Mouse (Mus musculus) right cerebral cortex, postnatal 10 days (tissue): ENCODE results near the gene Spata25.
"Not testable (repeated sequence)": the region's sequence is repeated elsewhere in the genome, so short reads cannot be mapped to it uniquely, and the experiment has no call there.

Experiments
- DNase-seq, 2 experiments: peaks; one replicate each; pipeline ENCODE4 v3.0.0; 2021; ENCODE audit warnings: low spot score in 2 of 2

The Spata25 gene

DNA sequence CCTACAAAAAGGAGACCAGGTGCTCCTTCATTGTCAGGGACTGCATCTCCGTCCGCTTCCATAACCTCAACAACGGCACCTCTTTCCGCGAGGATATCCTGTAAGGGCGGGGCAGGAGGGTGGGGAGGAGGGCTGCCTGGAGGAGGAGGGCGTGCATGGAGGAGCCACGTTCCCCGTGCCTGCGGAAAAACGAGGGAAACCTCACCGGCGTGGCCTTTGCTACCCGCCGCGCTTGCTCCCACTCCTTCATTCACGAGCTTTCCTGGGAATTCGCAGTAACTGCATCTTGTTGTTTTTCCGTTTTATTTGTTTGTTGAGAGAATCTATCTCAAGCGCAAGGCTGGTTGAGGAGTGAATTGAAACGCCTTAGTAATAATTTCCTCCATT, 23.0 kb downstream of the Spata25 start:
- no peak for DNase-seq

DNA sequence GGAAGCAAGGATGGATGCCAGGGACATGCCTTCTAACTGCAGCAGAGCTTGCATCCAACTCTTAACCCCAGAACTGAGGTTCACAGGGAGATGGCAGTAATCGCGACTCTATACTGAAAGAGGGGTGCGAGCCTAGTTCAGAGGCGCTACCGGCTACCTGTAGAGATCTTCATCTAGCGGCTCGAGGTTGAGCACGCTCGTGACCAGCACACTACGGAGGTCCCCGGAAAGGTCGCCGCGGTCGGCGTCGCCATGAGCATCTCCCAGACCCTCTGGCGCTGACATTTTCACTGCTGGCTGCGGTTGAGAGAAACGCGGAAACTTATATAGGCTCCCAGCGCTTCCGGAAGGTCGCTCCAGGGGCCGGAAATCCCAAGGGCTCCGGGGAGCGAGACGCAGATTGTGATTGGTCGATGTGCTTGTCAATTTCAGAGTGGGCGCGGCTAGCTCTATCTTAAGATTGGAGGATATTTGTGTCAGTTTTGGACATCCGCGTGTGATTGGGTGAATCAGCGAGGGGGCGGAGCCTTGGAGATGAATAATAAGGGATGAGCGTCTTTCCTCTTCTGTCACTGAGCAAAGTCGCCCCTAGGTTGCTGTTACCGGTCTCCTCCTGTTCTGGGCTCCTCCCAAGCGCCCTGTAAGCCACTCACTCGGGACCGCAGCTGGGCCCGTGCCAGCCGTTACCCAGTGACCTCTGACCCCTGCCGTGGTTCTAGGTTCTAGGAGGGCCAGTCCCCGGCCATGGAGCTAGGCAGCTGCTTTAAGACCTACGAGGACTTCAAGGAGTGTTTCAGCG, 23.6 kb downstream of the Spata25 start, which contains the start of the genes Acot8 and Zswim3:
Gene Acot8, minus strand, starts transcription at position 350 of the 799 bp plus-strand sequence.
Gene Zswim3, plus strand, starts transcription at position 566 of the 799 bp plus-strand sequence.
- DNase-seq = peak; percentile 99

DNA sequence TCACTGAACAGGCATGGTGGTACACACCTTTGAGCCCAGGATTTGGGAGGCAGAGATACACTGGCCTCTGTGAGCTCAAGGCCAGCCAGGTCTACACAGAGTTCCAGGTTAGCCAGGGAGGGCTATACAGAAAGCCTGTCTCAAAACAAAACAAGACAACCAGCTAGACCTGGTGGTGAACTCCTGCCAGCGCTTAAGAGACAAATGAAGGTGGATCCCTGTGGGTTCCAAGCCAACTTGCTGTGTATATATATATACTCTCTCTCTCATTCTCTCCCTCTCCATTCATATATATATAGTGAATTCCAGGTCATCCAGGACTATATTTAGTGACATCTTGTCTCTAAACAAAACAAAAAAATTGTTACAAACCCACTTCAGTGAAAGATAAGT, 24.4 kb downstream of the Spata25 start:
- DNase-seq = no peak

DNA sequence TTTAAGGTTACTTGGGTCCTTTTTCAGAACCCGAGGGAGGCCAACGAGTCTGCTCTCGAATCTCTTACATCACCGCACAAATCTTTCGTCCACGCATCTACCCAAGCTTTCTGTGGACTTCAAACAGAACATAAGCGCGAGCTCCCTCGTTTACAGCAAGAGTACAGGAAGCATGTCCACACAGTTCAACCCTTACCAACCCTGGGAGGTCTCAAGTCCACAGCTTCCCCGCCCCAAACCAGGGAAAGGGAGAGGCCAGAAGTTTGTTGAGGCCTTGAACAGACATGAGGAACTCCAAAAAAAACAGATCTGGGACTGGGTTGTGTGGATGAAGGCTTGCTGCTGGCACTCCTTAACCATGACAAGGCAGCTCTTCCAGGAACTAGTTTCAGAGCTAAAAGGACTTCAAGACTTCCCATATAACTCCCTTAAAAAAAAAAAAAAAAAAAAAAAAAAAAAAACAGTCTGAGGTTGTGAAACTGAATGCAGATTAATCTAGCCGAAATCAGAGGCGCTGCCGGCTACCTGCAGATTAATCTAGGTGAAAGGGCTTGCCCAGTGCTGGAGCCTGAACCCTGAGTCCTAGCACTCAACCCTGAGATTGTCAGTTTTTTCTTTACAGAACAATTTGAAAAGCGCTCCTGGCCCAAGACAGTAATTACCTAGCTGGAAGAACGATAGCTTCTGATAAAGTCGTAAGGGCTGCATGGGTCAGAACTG, 25.0 kb downstream of the Spata25 start:
- no peak for DNase-seq

DNA sequence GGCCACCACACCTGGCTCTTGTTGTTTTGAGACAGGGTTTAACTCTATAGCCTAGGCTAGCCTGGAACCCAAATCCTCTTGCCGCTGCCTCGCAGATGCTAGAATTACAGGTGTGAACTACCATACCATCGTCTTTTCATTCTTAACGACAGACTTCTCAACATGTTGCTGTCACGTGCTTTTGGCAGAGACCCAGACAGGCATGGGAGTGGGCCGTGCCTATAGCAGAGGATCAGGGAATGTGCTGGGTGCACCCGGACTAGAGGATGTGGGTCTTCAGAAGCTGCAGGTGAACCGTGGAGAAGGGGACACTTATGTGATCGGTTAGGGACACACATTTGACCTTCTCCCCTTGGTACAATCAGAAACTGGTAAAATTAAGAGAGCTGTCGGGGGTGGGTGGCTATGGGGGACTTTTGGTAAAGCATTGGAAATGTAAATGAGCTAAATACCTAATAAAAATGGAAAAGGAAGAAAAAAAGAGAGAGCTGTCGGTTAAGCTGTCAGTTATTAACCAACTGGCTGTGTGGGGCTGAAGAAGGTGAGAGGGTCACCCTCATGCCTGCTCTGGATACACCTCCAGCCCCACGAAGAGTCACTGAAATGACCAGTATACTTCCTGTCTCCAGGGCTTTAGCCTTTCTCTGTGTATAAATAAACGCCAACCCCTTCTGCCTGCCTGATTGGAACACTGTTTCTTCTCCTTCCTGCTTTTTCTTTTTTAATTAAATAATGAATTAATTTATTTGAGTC, 27.9 kb downstream of the Spata25 start:
- no peak for DNase-seq

DNA sequence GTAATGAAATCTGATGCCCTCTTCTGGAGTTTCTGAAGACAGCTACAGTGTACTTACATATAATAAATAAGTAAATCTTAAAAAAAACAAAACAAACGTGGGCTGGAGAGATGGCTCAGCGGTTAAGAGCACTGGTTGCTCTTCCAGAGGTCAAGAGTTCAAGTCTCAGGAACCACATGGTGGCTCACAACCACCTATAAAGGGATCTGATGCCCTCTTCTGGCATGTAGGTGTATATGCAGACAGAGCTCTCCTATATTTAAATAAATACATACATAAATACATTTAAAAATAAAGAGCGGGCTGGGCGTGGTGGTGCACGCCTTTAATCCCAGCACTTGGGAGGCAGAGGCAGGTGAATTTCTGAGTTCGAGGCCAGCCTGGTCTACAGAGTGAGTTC, 29.8 kb downstream of the Spata25 start:
- not testable (repeated sequence) for DNase-seq

DNA sequence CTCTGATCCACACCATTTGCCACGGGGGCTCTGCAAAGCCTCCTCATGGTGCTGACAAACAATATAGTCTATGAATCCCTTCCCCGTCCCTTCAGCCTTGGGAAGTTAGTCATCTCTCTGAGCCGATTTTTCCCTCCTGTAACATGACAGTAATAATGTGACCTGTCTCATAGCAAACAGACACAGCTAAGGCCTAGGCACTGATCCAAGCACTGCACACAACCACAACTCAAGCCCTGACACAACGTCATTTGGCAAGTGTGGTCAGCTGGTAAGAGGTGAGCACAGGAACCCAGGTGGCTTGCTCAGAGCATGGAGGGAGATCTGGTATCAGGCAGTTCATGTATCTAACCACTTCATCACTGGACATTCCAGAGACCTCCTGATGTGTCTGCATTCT, 32.5 kb downstream of the Spata25 start:
- no peak for DNase-seq

DNA sequence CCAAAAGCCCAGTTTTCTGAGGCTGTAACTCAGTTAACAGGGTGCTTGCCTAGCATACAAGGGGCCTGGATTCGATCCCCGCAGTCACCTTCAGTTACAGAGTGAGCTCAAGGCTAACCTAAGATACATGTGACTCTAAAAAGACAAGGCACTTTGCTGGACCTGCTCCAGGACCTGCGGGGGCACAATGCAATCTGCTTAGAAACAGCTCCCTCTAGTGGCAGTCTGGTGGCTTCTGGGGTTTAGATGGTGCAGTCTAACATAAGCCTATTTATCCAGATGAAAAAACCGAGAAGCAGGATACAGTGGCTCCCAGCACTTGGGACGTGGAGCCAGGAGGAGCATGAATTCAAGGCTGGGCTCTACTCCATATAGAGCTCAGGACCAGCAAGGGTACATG, 34.0 kb downstream of the Spata25 start:
- peak; percentile 89 to 90 for DNase-seq

DNA sequence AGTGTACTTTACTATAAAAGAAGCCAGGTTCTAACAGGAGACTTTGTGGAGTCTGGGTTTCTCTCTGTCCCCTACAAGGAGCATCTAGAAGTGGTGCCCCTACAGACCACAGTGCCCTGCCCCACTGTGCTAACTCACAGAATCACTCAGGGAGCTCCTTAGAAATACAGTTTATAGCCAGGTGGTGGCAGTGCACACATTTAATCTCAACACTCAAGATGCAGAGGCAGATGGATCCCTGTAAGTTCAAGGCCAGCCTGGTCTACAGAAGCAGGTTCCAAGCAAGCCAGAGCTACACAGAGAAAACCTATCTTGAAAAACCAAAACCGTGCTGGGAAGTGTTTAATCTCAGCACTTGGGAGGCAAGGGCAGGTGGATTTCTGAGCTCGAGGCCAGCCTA, 34.6 kb downstream of the Spata25 start:
- DNase-seq = no peak

DNA sequence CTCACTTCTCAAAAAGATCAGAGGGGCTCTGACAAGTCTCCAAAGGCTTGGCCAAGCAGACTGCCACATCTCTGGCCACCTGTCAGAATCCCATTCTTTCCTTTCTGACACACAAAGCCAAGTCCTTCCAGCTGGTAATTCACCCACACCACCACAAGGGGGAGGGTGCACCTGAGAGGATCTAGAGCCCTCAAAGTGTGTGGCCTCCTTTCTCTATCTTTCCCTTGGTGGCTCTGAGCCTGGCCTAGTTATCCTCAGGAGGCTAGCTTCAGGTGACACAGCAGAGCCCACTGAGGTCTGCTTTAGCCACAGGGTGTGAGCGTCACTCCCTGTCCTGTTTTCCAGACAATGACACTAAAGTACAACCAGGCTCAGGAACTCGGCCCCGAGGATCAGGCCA, 35.1 kb downstream of the Spata25 start:
- peak; percentile 47 to 60 for DNase-seq

DNA sequence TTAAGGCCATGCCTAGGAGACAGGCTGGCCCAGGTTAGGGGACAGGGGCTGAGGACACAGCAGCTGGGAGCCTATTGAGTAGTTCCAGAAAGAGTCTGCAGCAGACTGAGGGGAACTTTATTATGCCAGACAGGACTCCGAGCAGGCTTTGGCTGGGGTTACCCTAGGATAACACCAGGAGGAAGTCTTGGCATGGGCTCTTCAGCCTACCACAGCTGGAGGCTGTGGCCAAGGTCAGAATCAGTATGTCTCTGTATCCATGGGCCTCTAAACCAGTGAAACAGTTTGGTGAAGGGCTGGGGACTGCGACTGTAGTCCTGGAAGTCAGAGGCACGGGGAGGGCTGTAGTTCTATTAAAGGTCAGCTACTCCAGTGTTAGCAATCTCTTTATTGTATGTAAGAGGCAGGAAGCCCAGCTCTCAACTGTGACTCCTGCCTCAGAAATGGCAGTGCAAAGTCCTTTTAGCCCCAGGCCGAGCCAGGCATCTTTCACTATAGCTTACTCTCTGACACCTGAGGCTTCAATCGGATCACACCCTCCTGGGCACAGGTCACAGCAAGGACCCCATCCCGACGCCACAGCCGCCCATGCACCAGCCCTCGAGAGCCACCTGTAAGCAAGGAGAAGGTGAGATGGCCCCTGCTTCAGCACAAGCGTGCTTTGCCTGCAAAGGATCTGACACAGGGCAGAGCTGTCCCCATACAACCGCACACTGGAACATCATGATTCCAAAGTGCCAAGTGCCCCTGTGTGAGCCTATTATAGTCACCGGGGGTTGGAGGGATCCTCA, 35.7 kb downstream of the Spata25 start:
- DNase-seq = no peak

DNA sequence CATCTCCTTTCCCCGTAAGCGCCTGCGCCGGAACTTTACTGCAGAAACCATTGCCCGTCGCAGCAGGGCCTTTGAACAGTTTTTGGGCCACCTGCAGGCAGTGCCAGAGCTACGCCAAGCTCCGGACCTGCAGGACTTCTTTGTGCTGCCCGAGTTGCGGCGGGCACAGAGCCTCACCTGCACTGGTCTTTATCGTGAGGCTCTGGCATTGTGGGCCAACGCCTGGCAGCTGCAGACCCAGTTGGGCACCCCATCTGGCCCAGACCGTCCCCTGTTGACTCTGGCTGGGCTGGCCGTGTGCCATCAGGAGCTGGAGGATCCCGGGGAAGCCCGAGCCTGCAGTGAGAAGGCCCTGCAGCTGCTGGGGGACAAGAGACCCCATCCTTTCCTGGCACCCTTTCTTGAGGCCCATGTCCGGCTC, 36.5 kb downstream of the Spata25 start:
- DNase-seq = no peak

DNA sequence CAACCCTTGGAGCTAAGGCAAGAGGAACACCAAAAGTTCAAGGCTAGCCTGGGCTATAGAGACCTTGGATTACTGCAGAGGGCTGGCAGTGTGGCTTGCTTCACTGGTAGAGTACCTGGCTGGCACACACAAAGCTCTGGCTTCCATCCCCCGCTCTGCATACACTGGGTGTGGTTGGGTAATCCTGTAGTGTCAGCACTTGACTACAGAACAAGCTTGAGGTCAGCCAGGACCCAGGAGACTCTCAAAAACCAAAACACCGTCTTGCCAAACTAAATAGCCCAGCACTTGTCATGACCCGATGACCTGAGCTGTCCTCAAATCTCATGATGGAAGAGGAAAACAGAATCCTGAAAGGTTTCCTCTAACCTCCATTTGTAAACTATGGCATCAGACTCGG, 37.9 kb downstream of the Spata25 start:
- no peak for DNase-seq

DNA sequence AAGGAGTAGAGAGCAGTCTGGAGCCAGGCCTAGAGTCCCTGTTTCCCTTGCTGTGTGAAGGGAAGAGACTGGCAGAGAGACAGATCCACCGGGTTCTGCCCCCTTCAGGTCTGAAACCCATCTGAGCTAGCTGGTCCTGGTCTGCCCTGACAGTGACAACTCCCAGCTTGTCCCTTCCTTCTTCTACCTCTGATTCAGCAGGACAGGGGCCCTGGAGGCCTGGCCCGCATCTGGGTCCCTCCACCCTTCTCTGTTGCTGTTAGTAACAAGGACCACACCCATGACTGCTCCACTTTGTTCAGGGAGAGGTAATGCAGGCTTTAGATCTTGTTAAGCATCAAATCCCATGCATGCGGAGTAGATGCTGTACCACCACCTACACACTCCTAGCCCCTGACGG, 39.9 kb downstream of the Spata25 start:
- DNase-seq = no peak

DNA sequence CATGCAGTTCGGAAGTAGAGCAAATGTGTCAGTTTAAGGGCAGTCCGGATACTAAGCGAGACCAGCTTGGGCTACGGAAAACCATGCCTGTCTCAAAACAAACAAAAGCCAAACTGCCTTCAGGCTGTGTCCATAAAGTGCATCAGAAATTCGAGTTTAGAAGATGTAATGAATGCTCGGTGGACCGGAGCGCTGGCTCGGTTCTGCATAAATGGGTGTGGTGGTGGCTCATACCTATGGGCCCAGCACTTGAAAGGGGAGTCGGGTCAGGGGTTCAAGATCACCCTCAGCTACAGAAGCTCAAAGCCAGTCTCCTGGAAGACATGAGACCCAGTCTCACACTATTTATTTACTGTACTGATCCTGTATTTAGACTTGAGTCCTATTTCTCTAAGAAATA, 40.6 kb downstream of the Spata25 start:
- DNase-seq = no peak

DNA sequence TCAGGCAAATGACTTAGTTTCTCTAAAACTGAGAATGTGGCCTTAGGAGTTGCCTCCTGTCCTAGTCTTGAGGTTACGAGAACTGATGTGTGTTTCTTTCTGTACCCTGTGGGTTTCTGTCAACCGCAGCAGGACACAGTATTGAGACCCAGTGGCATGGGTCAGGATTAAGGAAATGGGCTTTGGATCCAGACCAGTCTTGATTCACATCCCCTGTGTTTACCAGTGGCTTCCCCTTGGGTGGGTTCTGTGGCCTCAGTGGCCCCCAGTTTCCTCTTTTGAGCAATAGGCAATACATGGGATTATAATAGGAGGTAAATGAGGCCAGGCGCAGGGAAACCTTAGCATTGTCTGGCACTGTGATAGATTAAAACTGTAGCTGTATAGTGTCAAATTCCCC, 41.3 kb downstream of the Spata25 start:
- no peak for DNase-seq

DNA sequence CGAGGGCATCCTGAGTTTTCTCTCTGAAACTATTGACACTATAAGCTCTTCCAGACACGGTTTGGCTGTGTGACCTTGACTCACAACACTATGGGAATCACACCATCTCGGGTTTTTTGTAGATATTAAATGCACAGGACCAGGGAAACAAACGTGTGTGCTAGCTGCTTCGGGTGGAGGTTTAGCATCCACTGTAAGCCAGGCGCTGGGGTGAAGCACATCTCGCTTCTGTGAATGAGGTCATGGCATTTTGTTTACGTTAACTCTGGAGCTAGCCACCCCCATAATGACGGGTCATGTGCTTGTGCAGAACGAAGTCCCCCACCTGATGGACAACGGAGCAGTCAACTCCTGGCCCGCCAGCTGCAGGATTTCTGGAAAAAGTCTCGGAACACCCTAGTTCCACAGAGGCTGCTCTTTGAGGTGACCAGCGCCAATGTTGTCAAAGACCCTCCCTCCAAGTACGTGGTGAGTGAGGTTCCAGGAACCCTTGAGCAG, 41.9 kb downstream of the Spata25 start:
- DNase-seq = peak in 1 of 2 experiments; percentile 49

DNA sequence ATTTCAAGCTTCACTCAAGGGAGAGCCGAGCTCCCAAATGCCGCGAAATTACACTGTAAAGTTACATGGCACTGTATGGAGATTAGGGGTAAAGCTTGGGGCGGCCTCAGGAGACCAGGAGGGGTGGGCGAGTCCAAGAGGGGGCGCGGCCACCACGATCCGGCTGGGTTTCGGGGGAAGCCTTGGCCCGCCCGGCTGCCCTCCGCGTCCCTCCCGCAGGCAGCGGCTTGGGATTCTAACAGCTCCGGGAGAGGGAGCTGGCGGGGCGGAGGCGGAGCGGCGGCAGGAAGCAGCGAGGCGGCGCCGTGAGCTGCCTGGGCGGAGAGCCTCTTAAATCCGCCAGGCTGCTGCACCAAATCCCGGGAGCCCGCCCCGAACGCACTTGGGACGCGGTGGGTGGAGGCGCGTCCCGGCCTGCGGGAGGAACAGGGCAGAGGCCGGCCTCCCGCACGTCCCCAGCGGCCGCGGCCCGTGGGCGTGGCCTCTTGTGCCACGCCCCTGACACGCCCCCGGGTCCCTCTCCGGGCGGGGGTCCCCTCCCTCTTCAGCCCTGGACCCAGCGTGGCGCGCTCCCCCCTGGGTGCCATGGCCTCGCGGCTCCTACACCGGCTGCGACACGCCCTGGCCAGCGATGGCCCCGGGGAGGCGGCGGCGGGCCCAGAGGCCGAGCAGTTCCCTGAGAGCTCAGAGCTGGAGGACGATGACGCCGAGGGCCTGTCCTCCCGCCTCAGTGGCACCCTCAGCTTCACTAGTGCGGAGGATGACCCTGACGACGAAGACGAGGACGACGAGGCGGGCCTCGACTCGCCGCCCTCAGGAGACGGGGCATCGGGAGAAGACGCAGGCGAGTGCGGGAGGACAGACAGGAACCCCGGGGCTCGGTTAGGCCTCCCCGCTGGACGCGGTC, 42.6 kb downstream of the Spata25 start, which contains the start of gene Snx21:
Gene Snx21, plus strand, starts transcription at position 343 of the 907 bp plus-strand sequence.
- DNase-seq = peak; percentile 89

DNA sequence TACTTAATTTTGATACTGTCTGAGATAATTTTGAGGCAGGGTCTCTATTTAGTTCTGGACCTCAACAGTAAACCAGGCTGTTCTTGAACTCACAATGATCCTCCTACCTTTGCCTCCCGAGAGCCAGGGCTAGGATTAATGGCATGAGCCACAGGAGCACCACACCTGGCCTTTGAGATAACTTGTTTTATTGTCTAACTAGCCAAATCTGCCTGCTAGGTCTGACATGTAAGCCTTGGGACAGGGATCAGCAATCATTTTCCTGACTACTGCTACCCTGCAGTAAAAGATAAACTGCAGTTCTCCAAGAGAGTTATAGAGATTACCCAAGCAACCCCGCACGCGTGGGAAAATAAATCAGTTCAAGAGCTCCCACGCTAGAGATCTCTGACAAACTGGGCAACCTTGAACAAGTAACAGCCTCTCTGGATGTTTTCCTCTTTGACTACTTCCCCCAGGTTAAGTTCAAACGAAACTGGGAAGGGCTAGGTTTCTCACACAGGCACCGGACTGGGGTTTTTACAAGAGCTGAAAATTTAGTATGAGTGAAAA, 43.4 kb downstream of the Spata25 start:
- DNase-seq = no peak
